In the genomic region with DNA sequence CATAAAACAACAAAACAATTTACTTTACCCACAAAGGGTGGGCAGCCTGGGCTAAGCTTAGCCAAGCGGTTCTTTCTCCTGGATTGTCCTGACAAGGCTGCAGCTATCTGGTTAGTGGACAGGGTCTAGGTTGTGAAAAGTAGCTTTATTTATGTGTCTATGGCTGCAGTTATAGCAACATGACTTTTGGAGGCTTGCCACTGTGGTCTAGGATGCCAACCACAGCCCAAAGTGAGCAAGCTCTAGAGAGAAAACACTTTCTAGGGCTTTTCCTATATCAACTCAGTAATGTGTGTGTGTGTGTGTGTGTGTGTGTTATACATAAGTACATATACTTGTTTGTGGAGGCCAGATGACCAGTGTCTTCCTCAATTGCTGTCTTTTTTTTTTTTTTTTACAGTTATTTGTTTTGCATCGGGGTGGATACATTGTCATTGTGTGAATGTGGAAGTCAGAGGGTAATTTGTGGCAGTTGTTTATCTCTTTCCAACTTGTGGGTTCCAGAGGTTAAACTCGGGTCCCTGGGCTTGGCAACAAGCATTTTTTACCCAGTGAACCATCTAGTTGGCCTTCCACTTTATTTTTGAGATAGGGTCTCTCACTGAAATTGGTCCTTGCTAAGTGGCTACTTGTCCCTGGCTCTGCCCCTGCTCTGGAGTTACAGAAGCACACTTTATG, we compare ENCODE assay signal across 31 mouse cellular contexts. TPM values are rescaled to one million over a fixed set of nuclear protein-coding genes. Genes with fewer than 3 reads are reported as not detected.
DNase-seq lines count a peak whose midpoint lies in the region; ATAC-seq lines count a peak whose summit lies in the region.
"Had no signal": no experiment of that assay in that cellular context is flagged by ENCODE, and none has a peak within 500 bp of the region (broad histone marks: within the 10 kb centered on the region; RNA-seq: fewer than 3 reads in every experiment).

No protein-coding gene starts in this region.

- H3K9ac ChIP-seq in embryonic facial prominence, embryonic 14.5 days (ENCODE audit: low read depth, low read length) = no peak overlapping the region
- H3K9ac ChIP-seq: heart, embryonic 15.5 days; hindbrain, embryonic 13.5 days; limb, embryonic 15.5 days; liver, embryonic 14.5 days; lung, embryonic 14.5 days; midbrain, embryonic 12.5 days; neural tube, embryonic 13.5 days had no signal

- H3K4me1 ChIP-seq in embryonic facial prominence, embryonic 14.5 days (ENCODE audit: control insufficient read depth, insufficient read depth, low read length) = no peaks in the 10 kb centered on the region
- peaks cover 12% of the 10 kb centered on the region; the same call in 1 of the 2 replicates for H3K4me1 ChIP-seq in embryonic facial prominence, embryonic 10.5 days
- H3K4me1 ChIP-seq: hindbrain, embryonic 13.5 days; midbrain, embryonic 12.5 days; neural tube, embryonic 13.5 days had no signal

- H3K27me3 ChIP-seq in embryonic facial prominence, embryonic 14.5 days (replicated peaks; ENCODE audit: control insufficient read depth, insufficient read depth, low read length) = no peaks in the 10 kb centered on the region
- H3K27me3 ChIP-seq in embryonic facial prominence, embryonic 10.5 days (replicated peaks; ENCODE audit: low read depth, poor library complexity, severe bottlenecking) = no peaks in the 10 kb centered on the region; the same call in 1 of the 2 replicates
- H3K27me3 ChIP-seq: heart, embryonic 15.5 days; hindbrain, embryonic 13.5 days; limb, embryonic 15.5 days; midbrain, embryonic 12.5 days; neural tube, embryonic 13.5 days had no signal

- no peaks in the 10 kb centered on the region for H3K36me3 ChIP-seq in embryonic facial prominence, embryonic 14.5 days (ENCODE audit: control insufficient read depth, insufficient read depth, low read length)
- no peaks in the 10 kb centered on the region for H3K36me3 ChIP-seq in embryonic facial prominence, embryonic 10.5 days (replicated peaks)
- H3K36me3 ChIP-seq: heart, embryonic 15.5 days; hindbrain, embryonic 13.5 days; limb, embryonic 10.5 days; limb, embryonic 15.5 days; midbrain, embryonic 12.5 days; neural tube, embryonic 13.5 days had no signal

- no peak overlapping the region for H3K27ac ChIP-seq in embryonic facial prominence, embryonic 14.5 days (replicated peaks; ENCODE audit: low read depth, low read length)
- H3K27ac ChIP-seq in embryonic facial prominence, embryonic 10.5 days (replicated peaks) = no peak overlapping the region
- H3K27ac ChIP-seq: heart, embryonic 15.5 days; hindbrain, embryonic 13.5 days; limb, embryonic 10.5 days; limb, embryonic 15.5 days; liver, embryonic 14.5 days; midbrain, embryonic 12.5 days; neural tube, embryonic 13.5 days had no signal

- H3K9me3 ChIP-seq in embryonic facial prominence, embryonic 14.5 days (ENCODE audit: control insufficient read depth, low read length) = no peaks in the 10 kb centered on the region
- no peaks in the 10 kb centered on the region for H3K9me3 ChIP-seq in embryonic facial prominence, embryonic 10.5 days
- H3K9me3 ChIP-seq: heart, embryonic 15.5 days; hindbrain, embryonic 13.5 days; limb, embryonic 10.5 days; limb, embryonic 15.5 days; midbrain, embryonic 12.5 days; neural tube, embryonic 13.5 days had no signal

- 86% methylated on average over 3 of the region's 3 CpGs for WGBS in embryonic facial prominence, embryonic 14.5 days
- 83% methylated on average over 3 of the region's 3 CpGs for WGBS in embryonic facial prominence, embryonic 10.5 days

- ATAC-seq in embryonic facial prominence, embryonic 14.5 days (ENCODE audit: low read depth) = no peak
- ATAC-seq in CD4-positive, CD25-positive, alpha-beta regulatory T cell, adult 4 months = no peak
- ATAC-seq: activated CD4-positive, CD25-positive, alpha-beta regulatory T cell, adult 4 months; forebrain, embryonic 16.5 days; intestine, postnatal 0 days had no signal

- DNase-seq in embryonic facial prominence, embryonic 14.5 days (ENCODE audit: low spot score) = peak; percentile 19
- DNase-seq in embryonic facial prominence, embryonic 10.5 days (ENCODE audit: low spot score) = no peak
- DNase-seq in 3T3-L1 (ENCODE audit: low read depth, low spot score) = peak; percentile 66
- DNase-seq in MEL-GATA-1-ER (ENCODE audit: extremely low read depth, low read depth) = peak; percentile 41
- peak; percentile 17 for DNase-seq in fibroblast of lung, adult 2 months (ENCODE audit: low read depth)
- no peak for DNase-seq in right cerebral cortex, postnatal 10 days (ENCODE audit: low spot score in 2 of 2)
- DNase-seq in liver = no peak
- DNase-seq: adrenal gland, postnatal 36 days; B cell, adult 2 months; cerebellum, adult 18-20 months; cerebellum, postnatal 10 days; heart, postnatal 36 days; lung, embryonic 14.5 days; thymus, postnatal 4 days had no signal

- no peak overlapping the region for H3K4me3 ChIP-seq in embryonic facial prominence, embryonic 14.5 days (ENCODE audit: low read depth, low read length)
- H3K4me3 ChIP-seq in embryonic facial prominence, embryonic 10.5 days = no peak overlapping the region
- H3K4me3 ChIP-seq: heart, embryonic 15.5 days; hindbrain, embryonic 13.5 days; limb, embryonic 10.5 days; limb, embryonic 15.5 days; midbrain, embryonic 12.5 days; myocyte; neural tube, embryonic 13.5 days had no signal

- H3K4me2 ChIP-seq in embryonic facial prominence, embryonic 14.5 days (ENCODE audit: low read depth, low read length) = no peak overlapping the region
- H3K4me2 ChIP-seq: heart, embryonic 15.5 days; hindbrain, embryonic 13.5 days; limb, embryonic 15.5 days; lung, embryonic 14.5 days; midbrain, embryonic 12.5 days; neural tube, embryonic 13.5 days had no signal

RNA-seq across cellular contexts. Expression of gene G6pc, which starts 9.7 kb away (rescaled TPM):
- polyA plus RNA-seq in embryonic facial prominence, embryonic 14.5 days (2014; fragmentation: Nextera tagmentation; extraction: Ambion mirVana) = not detected in 2 replicates
- polyA plus RNA-seq in embryonic facial prominence, embryonic 10.5 days (2016; fragmentation: Nextera tagmentation; extraction: Ambion mirVana) = not detected in 2 replicates
- not detected for polyA plus RNA-seq in CD4-positive, CD25-positive, alpha-beta regulatory T cell, adult 4 months (2017; shearing (Covaris generic))
- polyA plus RNA-seq: activated CD4-positive, CD25-positive, alpha-beta regulatory T cell, adult 4 months; brain, embryonic 14.5 days; cortical plate, adult 2 months; forebrain, embryonic 16.5 days; heart, embryonic 15.5 days; hindbrain, embryonic 13.5 days; limb, embryonic 10.5 days; limb, embryonic 15.5 days; lung, embryonic 14.5 days; midbrain, embryonic 12.5 days; midbrain, postnatal 0 days; myocyte; neural tube, embryonic 13.5 days; stomach, embryonic 14.5 days; testis, adult 2 months had no signal

RNA-seq across cellular contexts. Expression of gene Aoc3, which starts 27.2 kb away (rescaled TPM):
- polyA plus RNA-seq in embryonic facial prominence, embryonic 14.5 days (2014; fragmentation: Nextera tagmentation; extraction: Ambion mirVana) = 2.0 and 2.4 TPM in 2 replicates
- 0.04 TPM in 1 of 2 replicates, not detected in the other for polyA plus RNA-seq in embryonic facial prominence, embryonic 10.5 days (2016; fragmentation: Nextera tagmentation; extraction: Ambion mirVana)
- polyA plus RNA-seq in CD4-positive, CD25-positive, alpha-beta regulatory T cell, adult 4 months (2017; shearing (Covaris generic)) = not detected
- polyA plus RNA-seq: activated CD4-positive, CD25-positive, alpha-beta regulatory T cell, adult 4 months; hindbrain, embryonic 13.5 days; midbrain, embryonic 12.5 days; neural tube, embryonic 13.5 days had no signal

RNA-seq across cellular contexts. Expression of gene Aoc2, which starts 32.8 kb away (rescaled TPM):
- polyA plus RNA-seq in embryonic facial prominence, embryonic 14.5 days (2014; fragmentation: Nextera tagmentation; extraction: Ambion mirVana) = 0.75 and 0.82 TPM in 2 replicates
- 2.6 and 3.4 TPM in 2 replicates for polyA plus RNA-seq in embryonic facial prominence, embryonic 10.5 days (2016; fragmentation: Nextera tagmentation; extraction: Ambion mirVana)
- 1 to 10 TPM; 2.3 to 3.0 TPM for polyA plus RNA-seq in CD4-positive, CD25-positive, alpha-beta regulatory T cell, adult 4 months (2017; shearing (Covaris generic))

RNA-seq across cellular contexts. Expression of gene Psme3, which starts 41.6 kb away (rescaled TPM):
- polyA plus RNA-seq in embryonic facial prominence, embryonic 14.5 days (2014; fragmentation: Nextera tagmentation; extraction: Ambion mirVana) = 98.0 and 106 TPM in 2 replicates
- polyA plus RNA-seq in embryonic facial prominence, embryonic 10.5 days (2016; fragmentation: Nextera tagmentation; extraction: Ambion mirVana) = 189 and 203 TPM in 2 replicates
- polyA plus RNA-seq in CD4-positive, CD25-positive, alpha-beta regulatory T cell, adult 4 months (2017; shearing (Covaris generic)) = 10 to 100 TPM; 29.8 to 30.0 TPM

RNA-seq across cellular contexts. Expression of gene Becn1, which starts 55.6 kb away (rescaled TPM):
- 134 and 139 TPM in 2 replicates for polyA plus RNA-seq in embryonic facial prominence, embryonic 14.5 days (2014; fragmentation: Nextera tagmentation; extraction: Ambion mirVana)
- polyA plus RNA-seq in embryonic facial prominence, embryonic 10.5 days (2016; fragmentation: Nextera tagmentation; extraction: Ambion mirVana) = 141 and 154 TPM in 2 replicates
- polyA plus RNA-seq in CD4-positive, CD25-positive, alpha-beta regulatory T cell, adult 4 months (2017; shearing (Covaris generic)) = 10 to 100 TPM; 68.1 to 99.6 TPM

Comparison
In these comparisons a context has a peak if more than half of its experiments do, and no peak if none do; other contexts are left out.
1. DNase-seq: peak in embryonic facial prominence, embryonic 14.5 days (single experiment), 3T3-L1 (single experiment), MEL-GATA-1-ER (single experiment) and fibroblast of lung, adult 2 months (single experiment); none in embryonic facial prominence, embryonic 10.5 days (single experiment), right cerebral cortex, postnatal 10 days (0 of 2) and liver (single experiment).